Mouse (Mus musculus): ENCODE measurements around the gene Foxp3.

DNA sequence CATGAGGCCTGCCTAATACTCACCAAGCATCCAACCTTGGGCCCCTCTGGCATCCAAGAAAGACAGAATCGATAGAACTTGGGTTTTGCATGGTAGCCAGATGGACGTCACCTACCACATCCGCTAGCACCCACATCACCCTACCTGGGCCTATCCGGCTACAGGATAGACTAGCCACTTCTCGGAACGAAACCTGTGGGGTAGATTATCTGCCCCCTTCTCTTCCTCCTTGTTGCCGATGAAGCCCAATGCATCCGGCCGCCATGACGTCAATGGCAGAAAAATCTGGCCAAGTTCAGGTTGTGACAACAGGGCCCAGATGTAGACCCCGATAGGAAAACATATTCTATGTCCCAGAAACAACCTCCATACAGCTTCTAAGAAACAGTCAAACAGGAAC lies 10.4 kb downstream of the Foxp3 start:
- TF ChIP-seq GATA1 (IDR thresholded peaks at IDR 0.05; ENCODE audit: low read length) (no peak), TAL1 (IDR thresholded peaks at IDR 0.05; ENCODE audit: low read length) (no peak)
